26 mouse cellular contexts compared by ENCODE assay signal in genomic region chr15:10726272-10726671, GRCm38 (mm10). TPM values are rescaled to one million over a fixed set of nuclear protein-coding genes. Genes with fewer than 3 reads are reported as not detected.
"Had no signal": no experiment of that assay in that cellular context is flagged by ENCODE, and none has a peak within 500 bp of the region (broad histone marks: within the 10 kb centered on the region; RNA-seq: fewer than 3 reads in every experiment).

No protein-coding gene starts in this region.

- DNase-seq: cerebellum, adult 9-10 months; cerebellum, adult 9-11 months; cerebellum, postnatal 10 days; cerebellum, postnatal 14 days; cerebellum, postnatal 25 days; cerebellum, postnatal 36 days; embryo, embryonic 11 days; forebrain, postnatal 0 days; gastrocnemius, adult 2 months; gastrocnemius, postnatal 10 days; gastrocnemius, postnatal 14 days; gastrocnemius, postnatal 25 days; gastrocnemius, postnatal 36 days; heart, adult 18-20 months; heart, adult 2 months had no signal

- H3K27ac ChIP-seq: embryonic facial prominence, embryonic 10.5 days; embryonic facial prominence, embryonic 12.5 days; embryonic facial prominence, embryonic 13.5 days; embryonic facial prominence, embryonic 15.5 days; forebrain, embryonic 10.5 days; forebrain, embryonic 12.5 days; forebrain, embryonic 13.5 days; forebrain, embryonic 15.5 days; gastrocnemius, adult 2 months; heart, adult 2 months had no signal

- H3K9me3 ChIP-seq: embryonic facial prominence, embryonic 10.5 days; embryonic facial prominence, embryonic 12.5 days; embryonic facial prominence, embryonic 13.5 days; embryonic facial prominence, embryonic 15.5 days; forebrain, embryonic 10.5 days; forebrain, embryonic 12.5 days; forebrain, embryonic 13.5 days; forebrain, embryonic 15.5 days had no signal

- H3K4me2 ChIP-seq: embryonic facial prominence, embryonic 12.5 days; embryonic facial prominence, embryonic 13.5 days; embryonic facial prominence, embryonic 15.5 days; forebrain, embryonic 12.5 days; forebrain, embryonic 13.5 days; forebrain, embryonic 15.5 days had no signal

- H3K27me3 ChIP-seq: embryonic facial prominence, embryonic 12.5 days; embryonic facial prominence, embryonic 13.5 days; embryonic facial prominence, embryonic 15.5 days; forebrain, embryonic 12.5 days; forebrain, embryonic 13.5 days; forebrain, embryonic 15.5 days had no signal

- H3K36me3 ChIP-seq: embryonic facial prominence, embryonic 10.5 days; embryonic facial prominence, embryonic 12.5 days; embryonic facial prominence, embryonic 13.5 days; embryonic facial prominence, embryonic 15.5 days; forebrain, embryonic 10.5 days; forebrain, embryonic 12.5 days; forebrain, embryonic 15.5 days had no signal

- H3K4me3 ChIP-seq: embryonic facial prominence, embryonic 10.5 days; embryonic facial prominence, embryonic 12.5 days; embryonic facial prominence, embryonic 13.5 days; embryonic facial prominence, embryonic 15.5 days; erythroblast, embryonic 14.5 days; forebrain, embryonic 10.5 days; forebrain, embryonic 12.5 days; forebrain, embryonic 13.5 days; forebrain, embryonic 15.5 days; gastrocnemius, adult 2 months; heart, adult 2 months had no signal

- H3K9ac ChIP-seq: embryonic facial prominence, embryonic 12.5 days; embryonic facial prominence, embryonic 13.5 days; embryonic facial prominence, embryonic 15.5 days; forebrain, embryonic 12.5 days; forebrain, embryonic 13.5 days; forebrain, embryonic 15.5 days; forebrain, postnatal 0 days had no signal

- H3K4me1 ChIP-seq: forebrain, embryonic 15.5 days had no signal

- ATAC-seq: forebrain, embryonic 13.5 days; forebrain, embryonic 14.5 days; forebrain, embryonic 15.5 days; forebrain, embryonic 16.5 days; forebrain, postnatal 0 days had no signal

RNA-seq across cellular contexts. Expression of gene Rai14, which starts 11.8 kb away (rescaled TPM):
- polyA plus RNA-seq: erythroblast, embryonic 14.5 days had no signal
